Mouse (Mus musculus) olfactory bulb, adult 2 months (tissue): ENCODE measurements around the gene Myadml2.

Experiments used
- CTCF ChIP-seq: fragments of 200-500 bp; IDR thresholded peaks from 2 replicates; pipeline ENCODE4 v1.5.1; 2012; ENCODE audit warnings: low read depth, mild to moderate bottlenecking, low read length, moderate library complexity; ENCODE audit not compliant: insufficient read depth
- POLR2A ChIP-seq: fragments of 200-500 bp; IDR thresholded peaks from 2 replicates; pipeline ENCODE4 v1.6.1; 2012; ENCODE audit warnings: mild to moderate bottlenecking, low read depth, low read length, moderate library complexity; ENCODE audit not compliant: insufficient read depth

- TF ChIP-seq CTCF (no peak), POLR2A (no peak)
Measured at GRCm38 (mm10) chr11:120684660-120685059, 36.7 kb upstream of the Myadml2 start.
